Mouse (Mus musculus): Measurements from ENCODE around the gene Gm9376. TPM values are rescaled to one million over a fixed set of nuclear protein-coding genes. Genes with fewer than 3 reads are reported as not detected.
A peak's percentile ranks its signal among the peaks of the same experiment; 100 is the strongest.

Gene Gm9376
- not detected in 2 replicates for polyA plus RNA-seq (2012; rRNA removed)

DNA sequence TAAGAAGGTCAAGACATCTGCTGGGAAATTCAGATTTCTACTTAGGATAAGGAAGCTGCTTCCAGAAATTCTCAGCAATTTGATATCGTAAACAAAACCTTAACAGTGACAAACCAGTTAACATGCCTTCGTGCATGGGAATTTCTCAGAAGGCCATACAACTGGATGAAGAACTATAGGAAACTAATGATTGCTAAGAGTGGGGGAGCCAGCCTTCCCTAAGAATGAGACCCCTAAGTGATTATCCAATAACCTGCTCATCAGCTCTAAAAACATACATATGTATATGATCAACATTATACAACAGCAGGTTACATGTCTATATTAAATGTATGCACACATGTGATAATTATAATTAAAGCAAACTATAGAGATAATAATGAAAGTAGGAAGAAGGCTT is at the start of gene Gm9376:
Gm9376 (plus strand) TSS at position 301 of the 400 bp plus-strand sequence.
- WGBS: 70% methylated on average over 2 of the region's 2 CpGs
- no peak for DNase-seq (ENCODE audit: low read depth, low spot score)

DNA sequence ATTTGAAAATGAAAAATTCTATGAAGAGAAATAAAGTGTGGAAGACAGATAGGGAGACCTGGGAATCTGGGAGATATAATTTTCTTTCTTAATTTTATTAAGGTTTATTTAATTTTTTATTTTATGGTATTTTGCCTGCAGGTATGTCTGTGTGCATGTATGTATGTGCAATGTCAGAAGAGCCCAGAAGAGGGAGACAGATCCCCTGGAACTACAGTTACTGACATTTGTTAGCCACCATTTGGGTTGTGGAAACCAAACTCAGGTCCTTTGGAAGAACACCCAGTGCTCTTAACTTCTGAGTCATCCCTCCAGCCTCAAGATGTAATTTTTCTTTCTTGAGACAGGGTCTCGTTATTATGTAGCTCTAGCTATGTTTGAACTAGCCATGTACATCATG is 45.9 kb upstream of the Gm9376 start:
- 83% methylated on average over 1 of the region's 1 CpGs for WGBS
- DNase-seq (ENCODE audit: low read depth, low spot score): no peak

- DNase-seq (ENCODE audit: low read depth, low spot score): no peak
- WGBS: 43% methylated on average over 16 of the region's 16 CpGs
Measured at GRCm38 (mm10) chr14:118225061-118225743, 41.6 kb upstream of the Gm9376 start.

- DNase-seq (ENCODE audit: low read depth, low spot score): no peak
- 2% methylated on average over 21 of the region's 21 CpGs for WGBS
Measured at GRCm38 (mm10) chr14:118225911-118226310, 40.8 kb upstream of the Gm9376 start.

GRCm38 (mm10) chr14:118226471-118227155 is 40.1 kb upstream of the Gm9376 start:
- no peak for DNase-seq (ENCODE audit: low read depth, low spot score)
- WGBS: 4% methylated on average over 21 of the region's 21 CpGs

GRCm38 (mm10) chr14:118232381-118232970 is 34.3 kb upstream of the Gm9376 start:
- 48% methylated on average over 8 of the region's 8 CpGs for WGBS
- DNase-seq (ENCODE audit: low read depth, low spot score): no peak

DNA sequence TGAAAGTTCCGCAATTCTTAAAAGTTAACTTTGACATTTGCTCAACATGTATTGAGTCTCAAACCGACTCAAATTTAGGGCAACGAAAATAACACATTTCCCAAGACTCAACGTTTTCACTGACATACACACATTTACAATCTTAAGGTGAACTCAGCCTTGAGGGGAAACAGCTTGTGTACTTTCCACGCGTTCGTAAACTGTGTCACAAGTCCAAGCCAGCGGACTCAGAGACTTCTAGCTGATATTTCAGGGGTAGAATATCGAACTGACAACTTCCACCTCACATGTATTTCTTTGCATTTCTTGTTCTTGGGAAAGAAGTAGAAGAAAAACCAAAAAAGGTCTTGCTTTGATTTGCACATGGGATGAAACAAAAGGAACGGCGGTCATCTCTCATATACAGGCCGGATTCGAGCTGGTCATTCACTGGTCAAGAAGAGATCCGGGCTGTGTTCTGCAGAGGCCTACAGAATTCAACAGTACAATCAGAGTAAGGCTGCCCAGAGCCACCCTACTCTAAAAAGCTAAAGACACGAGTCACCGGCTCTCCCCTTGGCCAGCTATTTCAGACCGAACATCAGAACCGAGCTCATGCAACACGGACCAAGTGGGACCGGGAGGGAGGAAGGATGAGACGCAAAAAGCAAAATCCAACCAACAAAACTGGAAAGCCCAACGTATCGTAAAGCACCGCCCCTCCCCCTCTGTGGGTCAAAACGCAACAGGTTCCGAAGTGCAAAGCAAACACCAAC is 32.8 kb upstream of the Gm9376 start:
- 55% methylated on average over 26 of the region's 26 CpGs for WGBS

GRCm38 (mm10) chr14:118234541-118235210 is 32.1 kb upstream of the Gm9376 start:
- 4% methylated on average over 83 of the region's 84 CpGs for WGBS

More for the DNA sequence above, 32.8 kb upstream of the Gm9376 start:
- DNase-seq (ENCODE audit: low read depth, low spot score): no peak

GRCm38 (mm10) chr14:118235361-118235972 is 31.3 kb upstream of the Gm9376 start:
- 1% methylated on average over 62 of the region's 62 CpGs for WGBS
- no peak for DNase-seq (ENCODE audit: low read depth, low spot score)

More at GRCm38 (mm10) chr14:118234541-118235210, 32.1 kb upstream of the Gm9376 start:
- DNase-seq (ENCODE audit: low read depth, low spot score): no peak

DNA sequence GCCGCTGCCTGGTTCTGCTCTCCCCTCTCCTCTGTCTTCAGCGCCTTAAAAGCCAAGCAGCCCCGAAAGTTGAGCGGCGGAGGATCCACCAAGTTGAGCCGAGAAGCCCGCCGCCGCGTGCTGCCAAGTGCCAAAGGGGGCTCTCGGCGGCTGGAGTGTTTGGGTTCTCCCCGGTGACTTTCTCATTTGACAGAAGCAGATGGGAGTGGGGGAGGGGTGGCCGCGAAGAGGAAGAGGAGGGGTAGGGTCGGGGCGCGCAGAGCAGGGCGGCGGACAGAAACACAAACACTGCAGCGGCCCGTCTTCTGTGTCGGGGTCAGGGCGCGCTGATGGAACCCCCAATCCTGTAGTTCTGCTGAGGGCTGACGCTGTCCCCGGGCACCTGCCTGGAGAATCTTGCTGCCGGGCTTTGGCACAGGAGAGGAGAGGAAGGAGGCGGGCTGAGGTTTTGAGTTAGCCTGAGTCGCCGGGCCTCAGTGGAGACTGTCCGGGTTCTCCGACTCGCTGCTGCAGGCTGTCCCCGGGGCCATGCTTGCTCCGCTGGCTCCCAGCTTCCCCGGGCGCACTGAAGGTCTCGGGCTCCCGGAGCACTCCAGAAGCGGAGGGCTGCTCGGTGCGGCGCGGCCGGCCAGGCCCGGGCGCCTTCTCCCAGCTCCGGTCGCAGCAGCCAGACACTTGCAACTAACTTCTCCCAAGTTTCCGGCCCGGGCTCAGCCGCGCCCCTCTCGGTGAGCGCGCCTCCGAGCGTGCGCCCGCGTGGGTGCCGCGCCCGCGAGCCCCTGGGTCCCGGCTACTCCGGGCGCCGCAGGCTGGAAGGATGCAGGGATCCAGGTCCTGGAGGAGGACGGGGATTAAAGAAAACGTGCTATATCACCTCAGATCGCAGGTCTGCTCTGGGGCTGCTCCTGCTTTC is 30.5 kb upstream of the Gm9376 start:
- no peak for DNase-seq (ENCODE audit: low read depth, low spot score)
- under 1% methylated on average over 73 of the region's 73 CpGs for WGBS

DNA sequence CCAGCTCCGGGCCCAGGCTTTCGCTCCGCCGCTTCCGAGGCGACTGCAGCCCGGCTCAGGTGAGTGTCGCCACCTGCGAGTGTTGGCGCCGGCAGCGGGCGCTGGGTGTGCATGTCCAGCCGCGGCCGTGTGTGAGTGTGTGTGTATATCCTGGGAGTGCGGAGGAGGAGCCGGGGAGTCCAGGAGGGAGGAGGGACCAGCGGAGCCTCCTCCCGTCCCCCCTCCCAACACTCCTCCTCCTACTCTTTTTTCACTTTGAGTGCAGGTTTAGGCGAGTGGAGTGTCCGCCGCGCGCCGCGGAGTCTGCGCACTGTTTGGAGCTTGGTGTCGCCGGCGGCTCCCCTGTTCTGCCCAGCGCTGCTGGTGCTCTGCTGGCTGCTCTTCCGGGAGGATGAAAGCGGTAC is 29.9 kb upstream of the Gm9376 start, which contains the start of gene Sox21:
Sox21 (minus strand) TSS at position 145 of the 404 bp plus-strand sequence.
- WGBS: 2% methylated on average over 34 of the region's 34 CpGs
- peak; percentile 73 for DNase-seq (ENCODE audit: low read depth, low spot score)

DNA sequence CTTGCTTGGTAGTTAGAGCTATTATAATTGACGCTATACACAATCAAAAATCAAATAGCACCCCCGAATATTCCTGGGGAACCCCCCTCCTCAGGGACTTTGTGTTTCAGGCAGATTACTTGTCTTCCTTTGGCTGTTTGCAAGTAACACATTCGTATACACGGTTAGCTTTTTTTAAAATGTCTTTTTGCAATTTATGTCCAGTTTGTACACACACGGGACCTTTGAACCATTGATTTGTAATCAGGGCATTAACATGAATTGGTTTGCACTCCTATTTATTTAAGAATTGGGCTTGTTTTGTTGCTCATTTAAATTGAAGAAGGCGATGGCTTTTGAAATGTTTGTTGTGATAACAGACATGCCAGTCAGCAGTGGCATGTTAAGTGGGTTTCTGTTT is 29.0 kb upstream of the Gm9376 start:
- 14% methylated on average over 6 of the region's 6 CpGs for WGBS
- DNase-seq (ENCODE audit: low read depth, low spot score): no peak

- 37% methylated on average over 8 of the region's 8 CpGs for WGBS
- no peak for DNase-seq (ENCODE audit: low read depth, low spot score)
Measured at GRCm38 (mm10) chr14:118239351-118239750, 27.4 kb upstream of the Gm9376 start.

- WGBS: 65% methylated on average over 2 of the region's 2 CpGs
- no peak for DNase-seq (ENCODE audit: low read depth, low spot score)
Measured at GRCm38 (mm10) chr14:118241416-118241815, 25.3 kb upstream of the Gm9376 start.

DNA sequence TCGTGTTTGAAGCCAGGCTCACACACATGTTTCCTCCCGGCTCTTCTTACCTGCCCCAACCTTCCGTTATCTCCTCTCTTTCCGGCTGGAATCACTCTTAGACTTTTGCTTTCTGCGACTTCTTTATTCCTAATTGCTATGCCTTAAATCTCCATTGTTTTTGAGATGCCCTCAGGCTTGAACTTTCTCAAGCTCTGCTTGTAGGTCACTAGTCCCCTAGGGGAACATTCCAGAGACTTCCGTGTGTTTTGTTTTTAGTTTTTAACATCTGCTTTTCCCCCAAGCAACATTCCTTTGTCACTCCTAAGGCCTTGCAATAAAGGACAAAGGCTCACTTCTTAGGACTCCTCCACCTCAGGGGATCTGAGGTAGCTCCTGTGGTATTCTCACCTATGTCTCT is 13.4 kb upstream of the Gm9376 start:
- DNase-seq (ENCODE audit: low read depth, low spot score): no peak
- WGBS: 92% methylated on average over 6 of the region's 6 CpGs

DNA sequence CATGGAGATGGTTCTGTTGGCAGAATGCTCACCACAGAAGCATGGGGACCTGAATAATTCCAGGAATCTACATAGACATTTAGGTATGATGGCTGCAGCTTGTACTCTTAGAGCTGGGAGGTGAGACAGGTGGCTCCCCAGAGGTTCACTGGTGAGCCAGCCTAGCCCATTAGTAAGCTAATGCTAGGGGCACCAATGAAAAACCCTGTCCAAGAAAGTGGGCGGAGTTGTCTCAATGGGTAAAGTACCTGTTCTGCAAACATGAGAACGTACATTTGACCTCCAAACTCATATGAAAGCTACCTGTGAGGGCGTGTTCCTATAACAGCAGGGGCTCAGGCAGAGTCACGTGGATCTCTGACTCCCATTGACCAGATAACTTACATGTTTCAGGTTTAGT is 2.1 kb downstream of the Gm9376 start:
- WGBS: 51% methylated on average over 4 of the region's 4 CpGs
- no peak for DNase-seq (ENCODE audit: low read depth, low spot score)

GRCm38 (mm10) chr14:118272594-118273555 is 6.1 kb downstream of the Gm9376 start:
- no peak for DNase-seq (ENCODE audit: low read depth, low spot score)
- 39% methylated on average over 6 of the region's 6 CpGs for WGBS

All from large intestine, adult 2 months (tissue).